Mouse (Mus musculus): Measurements from ENCODE around the gene Gm49425. TPM values are rescaled to one million over a fixed set of nuclear protein-coding genes. Genes with fewer than 3 reads are reported as not detected.
"Not testable (repeated sequence)": the region's sequence is repeated elsewhere in the genome, so short reads cannot be mapped to it uniquely, and the experiment has no call there.

Gene Gm49425
- polyA plus RNA-seq (2015; fragmentation: Nextera tagmentation; extraction: Ambion mirVana), result not detected in 2 replicates

DNA sequence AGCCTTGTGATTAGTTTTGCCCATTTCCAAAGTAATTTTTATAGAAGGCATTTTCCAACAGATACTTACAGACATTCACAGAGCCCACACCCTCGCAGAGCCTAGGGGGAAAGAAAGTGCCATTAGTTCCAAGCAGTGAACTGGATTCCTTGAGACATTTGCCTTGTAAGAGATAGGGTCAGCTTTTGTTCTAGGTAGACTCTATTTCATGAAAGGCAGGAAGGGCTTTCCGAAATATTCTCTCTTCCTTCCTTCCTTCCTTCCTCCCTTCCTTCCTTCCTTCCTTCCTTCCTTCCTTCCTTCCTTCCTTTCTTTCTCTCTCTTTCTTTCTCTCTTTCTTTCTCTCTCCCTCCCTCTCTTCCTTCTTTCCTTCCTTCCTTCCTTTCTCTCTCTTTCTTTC, at the start of gene Gm49425:
Gene Gm49425, minus strand, starts transcription at position 101 of the 400 bp plus-strand sequence.
- H3K4me3 ChIP-seq; ATAC-seq (ENCODE audit: borderline replicate concordance, extremely low read depth, low FRiP score, low TSS enrichment); H3K9me3 ChIP-seq; H3K4me1 ChIP-seq; H3K36me3 ChIP-seq; H3K4me2 ChIP-seq; H3K27ac ChIP-seq; H3K27me3 ChIP-seq; H3K9ac ChIP-seq: not testable (repeated sequence)
- 63% methylated on average over 2 of the region's 2 CpGs for WGBS

DNA sequence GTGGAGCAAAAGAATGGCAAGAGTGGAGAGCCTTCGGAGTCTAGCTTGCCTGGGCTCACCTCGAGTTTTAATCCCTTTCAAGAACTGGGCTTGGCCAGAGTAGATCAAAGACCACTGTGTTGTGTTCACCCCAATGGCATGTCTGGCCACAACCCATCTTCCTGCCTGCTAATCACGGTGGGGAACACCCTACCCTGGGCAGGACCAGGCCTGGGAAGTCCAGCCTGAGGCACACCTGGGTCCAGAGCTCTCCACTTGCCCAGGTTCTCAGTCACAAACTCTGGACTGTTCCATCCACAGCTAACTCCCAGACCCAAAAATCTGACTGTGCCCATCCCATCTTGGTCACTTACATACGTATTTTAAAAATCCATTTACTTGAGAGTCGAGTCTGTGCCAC, 45.8 kb upstream of the Gm49425 start, which contains the start of gene Krt90:
Gene Krt90, minus strand, starts transcription at position 101 of the 400 bp plus-strand sequence.
- H3K4me1 ChIP-seq, result 0 out of 2 replicates have a peak, but pooled peaks cover 4% of the 10 kb centered on the region
- no peak for ATAC-seq (ENCODE audit: borderline replicate concordance, extremely low read depth, low FRiP score, low TSS enrichment)
- 62% methylated on average over 5 of the region's 5 CpGs for WGBS
- no peak within 1 kb of the TSS for H3K9ac ChIP-seq
- H3K9me3 ChIP-seq, result no peaks in the 10 kb centered on the region
- H3K4me2 ChIP-seq, result no peak within 1 kb of the TSS
- no peaks in the 10 kb centered on the region for H3K36me3 ChIP-seq
- H3K27ac ChIP-seq, result no peak within 1 kb of the TSS
- H3K4me3 ChIP-seq, result no peak within 1 kb of the TSS
- no peaks in the 10 kb centered on the region for H3K27me3 ChIP-seq

DNA sequence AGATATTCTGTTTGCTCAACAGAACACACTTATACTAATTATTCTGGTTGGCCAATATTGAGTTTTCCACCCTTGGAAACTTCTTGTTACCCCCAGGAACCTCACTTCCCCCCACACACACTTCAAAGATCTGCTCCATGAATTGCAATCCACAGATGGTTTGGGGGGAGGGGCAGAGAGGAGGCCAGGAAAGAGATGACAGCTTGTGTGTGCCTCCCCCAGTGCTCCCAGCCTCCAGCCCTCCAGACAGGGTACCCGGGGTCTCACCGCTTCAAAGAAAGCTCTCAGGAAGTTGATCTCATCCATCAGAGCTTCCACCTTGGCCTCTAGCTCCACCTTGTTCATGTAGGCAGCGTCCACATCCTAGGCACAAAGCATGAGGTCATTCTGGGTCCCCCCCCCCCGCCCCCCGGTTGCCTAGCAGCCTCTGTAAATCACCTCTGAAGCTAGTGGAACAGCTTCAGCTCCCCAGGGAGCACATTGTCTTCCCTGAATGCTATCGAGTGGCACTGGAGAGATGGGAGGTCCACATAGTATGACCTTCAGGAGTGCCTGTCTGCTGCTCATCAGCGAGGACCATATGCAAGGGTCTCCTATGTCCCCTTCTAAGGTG, 41.1 kb upstream of the Gm49425 start:
- H3K27ac ChIP-seq, result no peak overlapping the region
- 7% methylated on average over 7 of the region's 7 CpGs for WGBS
- H3K9me3 ChIP-seq, result no peaks in the 10 kb centered on the region
- H3K27me3 ChIP-seq, result no peaks in the 10 kb centered on the region
- no peak overlapping the region for H3K9ac ChIP-seq
- no peak for ATAC-seq (ENCODE audit: borderline replicate concordance, extremely low read depth, low FRiP score, low TSS enrichment)
- H3K4me1 ChIP-seq, result 0 out of 2 replicates have a peak, but pooled peaks cover 4% of the 10 kb centered on the region
- no peak overlapping the region for H3K4me3 ChIP-seq
- no peak overlapping the region for H3K4me2 ChIP-seq
- no peaks in the 10 kb centered on the region for H3K36me3 ChIP-seq

DNA sequence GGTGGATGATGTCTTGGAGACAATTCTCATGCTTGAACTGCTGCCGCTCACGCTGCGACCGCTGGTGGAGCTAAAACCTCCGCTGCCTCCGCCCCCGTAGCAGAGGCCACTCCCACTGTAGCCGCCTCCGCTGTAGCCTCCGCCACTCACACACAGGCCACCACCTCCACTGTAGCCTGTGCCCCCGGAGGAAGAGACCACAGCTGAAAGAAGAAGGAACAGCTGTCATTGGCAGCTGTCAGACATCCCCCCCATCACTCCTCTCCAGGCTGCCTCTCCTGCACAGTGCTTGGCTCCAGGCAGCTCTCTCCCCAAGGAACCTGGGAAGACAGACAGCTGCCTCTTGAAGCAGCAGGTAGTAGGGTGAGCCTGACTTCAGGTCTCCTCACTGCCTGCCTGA, 36.1 kb upstream of the Gm49425 start:
- no peak overlapping the region for H3K27ac ChIP-seq
- peak; percentile 79; the same call in 1 of the 2 replicates for ATAC-seq (ENCODE audit: borderline replicate concordance, extremely low read depth, low FRiP score, low TSS enrichment)
- no peak overlapping the region for H3K4me2 ChIP-seq
- WGBS, result 4% methylated on average over 11 of the region's 11 CpGs
- H3K27me3 ChIP-seq, result 0 out of 2 replicates have a peak, but pooled peaks cover 13% of the 10 kb centered on the region
- no peak overlapping the region for H3K9ac ChIP-seq
- H3K36me3 ChIP-seq, result no peaks in the 10 kb centered on the region
- H3K4me1 ChIP-seq, result 0 out of 2 replicates have a peak, but pooled peaks cover 2% of the 10 kb centered on the region
- H3K4me3 ChIP-seq, result no peak overlapping the region
- no peaks in the 10 kb centered on the region for H3K9me3 ChIP-seq

DNA sequence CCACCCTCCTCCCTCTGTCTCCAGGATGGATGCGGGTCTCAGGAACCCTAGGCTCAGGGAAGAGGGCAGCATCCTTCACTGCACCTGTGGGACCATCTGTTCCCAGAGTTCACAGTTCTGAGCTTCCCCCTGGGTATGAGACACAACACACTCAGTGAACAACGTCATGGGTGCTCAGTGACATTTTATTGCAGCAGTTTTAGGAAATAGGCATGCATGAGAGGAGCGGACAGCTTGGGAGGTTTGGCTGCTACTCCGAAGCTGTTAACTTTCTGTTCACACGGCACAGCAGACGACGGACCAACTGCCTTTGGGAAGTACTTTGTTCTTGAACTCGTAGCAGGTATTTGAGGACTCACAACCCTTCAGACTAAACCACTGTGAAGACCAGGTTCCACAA, 35.1 kb upstream of the Gm49425 start:
- 80% methylated on average over 8 of the region's 8 CpGs for WGBS
- Histone ChIP-seq H3K9me3 (no peaks in the 10 kb centered on the region), H3K27ac (no peak overlapping the region), H3K4me1 (no peaks in the 10 kb centered on the region), H3K4me2 (no peak overlapping the region), H3K9ac (no peak overlapping the region), H3K4me3 (no peak overlapping the region), H3K27me3 (0 out of 2 replicates have a peak, but pooled peaks cover 13% of the 10 kb centered on the region), H3K36me3 (no peaks in the 10 kb centered on the region)
- ATAC-seq (ENCODE audit: borderline replicate concordance, extremely low read depth, low FRiP score, low TSS enrichment), result no peak

DNA sequence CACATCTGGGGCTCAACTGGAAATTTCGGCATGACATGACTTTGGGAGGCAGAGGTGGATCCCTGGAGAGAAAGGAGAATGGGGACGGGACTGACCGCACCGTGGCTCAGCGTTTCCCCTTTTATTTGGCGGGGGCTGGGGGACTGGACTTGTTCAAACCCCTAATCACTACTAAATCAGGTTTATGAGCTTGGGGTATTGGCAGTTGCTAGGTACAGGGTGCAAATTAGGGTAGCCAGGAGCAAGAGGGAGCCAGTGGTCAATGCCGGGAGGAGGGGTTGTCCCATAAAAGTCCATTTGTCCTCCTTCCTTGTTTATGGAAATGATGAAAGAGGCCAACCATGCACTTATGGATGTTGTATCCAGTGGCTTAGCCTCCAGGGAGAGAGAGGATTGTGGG, 33.5 kb upstream of the Gm49425 start, which contains the start of gene Krt82:
Gene Krt82, minus strand, starts transcription at position 101 of the 400 bp plus-strand sequence.
- 0 out of 2 replicates have a peak, but pooled peaks cover 13% of the 10 kb centered on the region for H3K27me3 ChIP-seq
- WGBS, result 84% methylated on average over 7 of the region's 7 CpGs

DNA sequence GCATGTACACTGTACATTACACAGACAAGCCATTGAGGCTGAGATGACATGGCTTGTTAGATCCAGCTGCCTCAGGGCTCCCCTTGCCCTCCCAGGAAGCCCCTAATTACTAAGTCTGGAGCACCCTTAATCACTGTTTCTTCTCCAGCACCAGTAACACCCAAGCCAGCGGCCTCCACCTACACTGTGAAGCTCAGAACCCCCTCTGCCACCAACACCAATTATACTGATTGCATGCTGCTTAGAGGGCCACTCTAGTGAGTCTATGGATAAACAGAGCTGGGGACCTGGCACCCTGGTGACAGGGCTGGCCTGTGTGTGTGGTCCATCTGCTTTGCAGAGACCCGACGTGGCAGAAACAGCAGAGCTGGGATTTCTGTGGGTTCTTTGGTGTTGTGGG, 27.4 kb upstream of the Gm49425 start:
- 61% methylated on average over 3 of the region's 3 CpGs for WGBS
- Histone ChIP-seq H3K9me3 (no peaks in the 10 kb centered on the region), H3K4me3 (no peak overlapping the region), H3K27ac (no peak overlapping the region), H3K4me1 (no peaks in the 10 kb centered on the region), H3K36me3 (no peaks in the 10 kb centered on the region), H3K4me2 (no peak overlapping the region), H3K27me3 (no peaks in the 10 kb centered on the region), H3K9ac (no peak overlapping the region)
- ATAC-seq (ENCODE audit: borderline replicate concordance, extremely low read depth, low FRiP score, low TSS enrichment), result no peak

More for the DNA sequence above, 33.5 kb upstream of the Gm49425 start, which contains the start of gene Krt82:
- Histone ChIP-seq H3K4me2 (no peak within 1 kb of the TSS), H3K27ac (no peak within 1 kb of the TSS), H3K4me3 (no peak within 1 kb of the TSS), H3K4me1 (no peaks in the 10 kb centered on the region), H3K9me3 (no peaks in the 10 kb centered on the region), H3K9ac (no peak within 1 kb of the TSS), H3K36me3 (no peaks in the 10 kb centered on the region)
- ATAC-seq (ENCODE audit: borderline replicate concordance, extremely low read depth, low FRiP score, low TSS enrichment), result no peak

DNA sequence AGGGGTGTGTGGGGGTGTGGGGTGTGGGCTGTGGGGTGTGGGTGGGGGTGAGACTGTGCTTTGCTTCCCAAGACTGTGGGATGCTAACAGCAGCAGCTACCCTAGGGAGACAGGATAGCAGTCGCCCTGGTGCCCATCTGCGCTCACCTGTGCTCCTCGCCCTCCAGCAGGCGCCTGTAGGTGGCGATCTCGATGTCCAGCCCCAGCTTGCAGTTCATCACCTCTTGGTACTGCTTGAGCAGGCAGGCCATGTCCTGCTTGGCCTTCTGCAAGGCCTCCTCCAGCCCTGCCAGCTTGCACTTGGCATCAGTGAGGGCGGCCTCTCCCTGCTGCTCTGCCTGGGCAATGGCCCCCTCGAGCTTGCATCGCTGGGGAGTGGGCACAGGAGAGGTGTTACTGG, 25.5 kb upstream of the Gm49425 start:
- H3K4me1 ChIP-seq, result peaks cover 9% of the 10 kb centered on the region; the same call in 1 of the 2 replicates
- ATAC-seq (ENCODE audit: borderline replicate concordance, extremely low read depth, low FRiP score, low TSS enrichment), result no peak
- no peaks in the 10 kb centered on the region for H3K9me3 ChIP-seq
- H3K27me3 ChIP-seq, result no peaks in the 10 kb centered on the region
- no peaks in the 10 kb centered on the region for H3K36me3 ChIP-seq
- H3K9ac ChIP-seq, result no peak overlapping the region
- H3K4me2 ChIP-seq, result no peak overlapping the region
- 54% methylated on average over 9 of the region's 9 CpGs for WGBS
- no peak overlapping the region for H3K4me3 ChIP-seq
- no peak overlapping the region for H3K27ac ChIP-seq

DNA sequence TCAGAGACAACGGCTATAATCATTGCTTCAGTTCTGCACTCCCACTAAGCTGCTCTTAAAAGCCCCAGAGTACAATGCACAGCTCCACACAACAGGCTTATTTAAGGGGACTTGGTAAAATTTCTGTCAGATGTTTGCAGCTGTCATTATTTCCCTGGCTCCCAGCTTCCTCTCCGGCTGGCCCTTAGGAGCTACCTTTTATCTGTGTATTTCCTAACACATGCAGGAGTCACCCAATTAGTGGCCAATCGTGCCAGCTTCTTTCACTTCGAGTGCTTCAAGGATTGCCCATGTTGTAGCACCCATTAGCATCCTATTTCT, 21.5 kb upstream of the Gm49425 start:
- H3K36me3 ChIP-seq, result no peaks in the 10 kb centered on the region
- ATAC-seq (ENCODE audit: borderline replicate concordance, extremely low read depth, low FRiP score, low TSS enrichment), result no peak
- H3K27ac ChIP-seq, result no peak overlapping the region
- H3K4me2 ChIP-seq, result no peak overlapping the region
- H3K27me3 ChIP-seq, result no peaks in the 10 kb centered on the region
- no peaks in the 10 kb centered on the region for H3K9me3 ChIP-seq
- WGBS, result 34% methylated on average over 4 of the region's 4 CpGs
- no peak overlapping the region for H3K4me3 ChIP-seq
- no peak overlapping the region for H3K9ac ChIP-seq
- H3K4me1 ChIP-seq, result peaks cover 9% of the 10 kb centered on the region; the same call in 1 of the 2 replicates

DNA sequence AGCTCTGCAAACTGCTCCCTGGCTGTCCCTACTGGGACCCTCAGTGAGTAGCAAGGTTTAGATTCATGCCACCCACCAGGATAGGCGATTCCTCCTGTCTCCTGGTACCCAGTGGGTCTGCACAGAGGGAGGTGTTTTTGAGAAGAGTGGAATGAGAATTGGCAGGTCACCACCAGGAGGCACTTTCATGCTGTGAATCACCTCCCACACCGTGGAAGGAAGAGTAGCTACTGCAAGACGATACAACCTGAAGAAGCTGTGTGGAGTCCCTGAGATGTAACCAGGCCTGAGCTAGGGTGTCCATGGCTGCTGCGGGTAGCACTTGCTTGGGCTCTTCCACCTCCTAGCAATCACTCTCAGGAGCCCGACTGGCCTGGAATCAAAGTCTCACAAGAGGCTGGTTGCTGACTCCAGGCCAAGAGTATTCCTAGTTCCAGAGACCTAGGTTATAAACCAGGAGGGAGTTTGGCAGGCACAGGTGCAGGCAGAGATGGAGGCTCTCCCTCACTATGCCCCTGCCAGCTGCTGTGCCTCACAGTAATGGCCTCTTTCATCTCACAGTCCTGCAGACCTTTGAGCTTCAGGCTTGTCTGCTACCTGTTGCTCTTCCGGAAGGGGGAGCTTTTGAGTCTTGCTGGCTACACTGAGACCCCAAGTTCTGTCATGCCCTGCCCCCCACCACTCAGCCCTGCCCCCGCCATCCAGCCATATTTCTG, 21.0 kb upstream of the Gm49425 start:
- no peak overlapping the region for H3K9ac ChIP-seq
- H3K27ac ChIP-seq, result no peak overlapping the region
- no peaks in the 10 kb centered on the region for H3K9me3 ChIP-seq
- H3K27me3 ChIP-seq, result no peaks in the 10 kb centered on the region
- no peaks in the 10 kb centered on the region for H3K36me3 ChIP-seq
- H3K4me1 ChIP-seq, result peaks cover 9% of the 10 kb centered on the region; the same call in 1 of the 2 replicates
- H3K4me2 ChIP-seq, result no peak overlapping the region
- 33% methylated on average over 7 of the region's 7 CpGs for WGBS
- ATAC-seq (ENCODE audit: borderline replicate concordance, extremely low read depth, low FRiP score, low TSS enrichment), result no peak
- no peak overlapping the region for H3K4me3 ChIP-seq

DNA sequence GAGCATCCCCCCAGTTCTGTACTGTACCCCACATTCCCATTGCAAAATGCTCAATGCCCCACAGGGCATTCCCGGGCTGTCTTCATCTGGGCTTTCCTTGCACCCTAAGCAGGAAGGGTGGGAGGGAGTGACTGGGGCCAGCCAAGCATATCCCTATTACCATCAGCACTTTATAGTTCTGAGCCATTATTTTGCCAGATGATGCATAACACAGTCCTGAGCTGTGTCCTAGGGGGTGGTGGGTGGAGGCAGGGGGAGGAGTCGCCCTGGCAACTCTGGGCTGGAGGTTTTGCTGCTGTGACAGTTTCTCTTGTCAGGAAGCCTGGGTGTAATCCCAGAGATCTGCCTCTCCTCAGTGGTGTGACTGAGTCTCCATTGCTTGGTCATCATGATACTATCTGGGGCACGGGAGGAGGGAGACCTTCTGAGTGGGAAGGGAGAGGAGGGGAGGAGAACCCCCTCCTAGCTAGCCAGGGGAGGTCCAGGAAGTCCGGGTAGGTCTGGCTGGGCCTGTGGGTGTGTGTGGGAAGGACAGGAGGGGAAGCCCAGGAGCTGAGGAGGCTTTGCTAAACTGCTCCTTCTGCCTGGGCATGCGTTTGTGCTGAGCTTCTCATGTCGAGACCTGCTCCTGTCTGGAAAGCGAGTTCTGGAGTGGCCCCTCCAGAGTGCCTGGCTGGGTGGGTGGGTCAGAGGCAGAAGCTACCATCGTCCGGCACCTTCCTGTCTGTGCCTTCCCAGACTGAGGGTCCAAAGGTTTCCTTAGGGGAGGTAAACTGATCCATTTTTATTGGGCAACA, 19.2 kb upstream of the Gm49425 start:
- H3K4me3 ChIP-seq, result no peak overlapping the region
- peaks cover 9% of the 10 kb centered on the region; the same call in 1 of the 2 replicates for H3K4me1 ChIP-seq
- no peak overlapping the region for H3K4me2 ChIP-seq
- H3K9me3 ChIP-seq, result no peaks in the 10 kb centered on the region
- no peak overlapping the region for H3K27ac ChIP-seq
- H3K36me3 ChIP-seq, result no peaks in the 10 kb centered on the region
- no peak overlapping the region for H3K9ac ChIP-seq
- 49% methylated on average over 9 of the region's 9 CpGs for WGBS
- peak; percentile 59; the same call in 1 of the 2 replicates for ATAC-seq (ENCODE audit: borderline replicate concordance, extremely low read depth, low FRiP score, low TSS enrichment)
- H3K27me3 ChIP-seq, result no peaks in the 10 kb centered on the region
